Mouse (Mus musculus) sigmoid colon, adult 10 weeks (tissue): ENCODE results near the gene Ctu2. TPM values are rescaled to one million over a fixed set of nuclear protein-coding genes. Genes with fewer than 3 reads are reported as not detected.

ENCODE experiments used
- polyA plus RNA-seq: library from polyadenylated mRNA; stranded (reverse); fragments of 350-450 nt; fragmentation: Illumina TruSeq; extraction: RNeasy Lipid Tissue Mini Kit (QIAGEN cat#74804); gene quantifications from one replicate; pipeline ENCODE4 v1.2.3, GENCODE M21; 2014; ENCODE audit warnings: low read depth, low replicate concordance

Gene Ctu2
- 0.16 TPM for polyA plus RNA-seq

GRCm38 (mm10) chr8:122475580-122476320 lies at the start of gene Ctu2, which contains the start of gene Rnf166:
Ctu2 (plus strand) TSS chr8:122476143.
Rnf166 (minus strand) TSS chr8:122476064.

GRCm38 (mm10) chr8:122432443-122433268 lies 43.3 kb upstream of the Ctu2 start, which contains the start of gene Cyba:
Cyba (minus strand) TSS chr8:122432930.

GRCm38 (mm10) chr8:122443262-122444006 lies 32.5 kb upstream of the Ctu2 start, which contains the start of gene Mvd:
Mvd (minus strand) TSS chr8:122443422.

GRCm38 (mm10) chr8:122460524-122461472 lies 15.1 kb upstream of the Ctu2 start, which contains the start of gene Snai3:
Snai3 (minus strand) TSS chr8:122460733.

Other genes with a start within 250 kb of the Ctu2 start
- not detected for gene Zfpm1, start 194.0 kb upstream of the Ctu2 start, polyA plus RNA-seq
- not detected for gene Trhr2, start 115.4 kb upstream of the Ctu2 start, polyA plus RNA-seq
- gene Zc3h18, start 99.5 kb upstream of the Ctu2 start, polyA plus RNA-seq, result 17.9 TPM
- gene Il17c, start 54.1 kb upstream of the Ctu2 start, polyA plus RNA-seq, result not detected
- not detected for gene Cyba, start 43.2 kb upstream of the Ctu2 start, polyA plus RNA-seq
- gene Mvd, start 32.7 kb upstream of the Ctu2 start, polyA plus RNA-seq, result not detected
- gene Snai3, start 15.4 kb upstream of the Ctu2 start, polyA plus RNA-seq, result not detected
- 12.9 TPM for gene Rnf166, start 79 bp upstream of the Ctu2 start, polyA plus RNA-seq
- gene Piezo1, start 75.2 kb downstream of the Ctu2 start, polyA plus RNA-seq, result 1.8 TPM
- 1.1 TPM for gene Cdt1, start 91.9 kb downstream of the Ctu2 start, polyA plus RNA-seq
- not detected for gene Aprt, start 100.8 kb downstream of the Ctu2 start, polyA plus RNA-seq
- gene Galns, start 135.3 kb downstream of the Ctu2 start, polyA plus RNA-seq, result 1.5 TPM
- 4.2 TPM for gene Trappc2l, start 135.5 kb downstream of the Ctu2 start, polyA plus RNA-seq
- gene Pabpn1l, start 146.6 kb downstream of the Ctu2 start, polyA plus RNA-seq, result not detected
- gene Cbfa2t3, start 223.0 kb downstream of the Ctu2 start, polyA plus RNA-seq, result 7.2 TPM